In genomic region chr6:140890060-140890459, GRCm38 (mm10) we compare ENCODE assay signal across 21 mouse cellular contexts.
DNase-seq lines count a peak whose midpoint lies in the region; ATAC-seq and TF ChIP-seq lines count a peak whose summit lies in the region.
"Had no signal": no experiment of that assay in that cellular context is flagged by ENCODE, and none has a peak within 500 bp of the region (broad histone marks: within the 10 kb centered on the region; RNA-seq: fewer than 3 reads in every experiment).

No protein-coding gene starts in this region.

- no peak for TF ChIP-seq POLR2A in brain, embryonic 14.5 days (IDR thresholded peaks at IDR 0.05; ENCODE audit: borderline replicate concordance, extremely low read depth, insufficient read depth, insufficient read length, poor library complexity, severe bottlenecking)
- no peak for TF ChIP-seq POLR2A in myocyte (IDR thresholded peaks at IDR 0.05; ENCODE audit: insufficient read length, low read depth)

- no peaks in the 10 kb centered on the region for H3K27me3 ChIP-seq in hindbrain, postnatal 0 days (ENCODE audit: insufficient read depth, low read length)
- no peaks in the 10 kb centered on the region for H3K27me3 ChIP-seq in hindbrain, embryonic 13.5 days
- no peaks in the 10 kb centered on the region for H3K27me3 ChIP-seq in myocyte (ENCODE audit: control insufficient read depth, insufficient read depth, insufficient read length)
- H3K27me3 ChIP-seq: embryonic facial prominence, embryonic 13.5 days; forebrain, embryonic 12.5 days had no signal

- 0 out of 2 replicates have a peak, but pooled peaks cover 4% of the 10 kb centered on the region for H3K4me1 ChIP-seq in hindbrain, postnatal 0 days (ENCODE audit: insufficient read depth, low read length)
- peaks cover 4% of the 10 kb centered on the region; the same call in 1 of the 2 replicates for H3K4me1 ChIP-seq in hindbrain, embryonic 13.5 days (replicated peaks)
- H3K4me1 ChIP-seq: heart, embryonic 10.5 days had no signal

- H3K4me3 ChIP-seq in hindbrain, postnatal 0 days (ENCODE audit: low read length) = no peak overlapping the region
- no peak overlapping the region for H3K4me3 ChIP-seq in hindbrain, embryonic 13.5 days
- H3K4me3 ChIP-seq in myocyte = no peak overlapping the region
- H3K4me3 ChIP-seq: embryonic facial prominence, embryonic 13.5 days; forebrain, embryonic 12.5 days; heart, embryonic 10.5 days had no signal

- no peak overlapping the region for H3K9ac ChIP-seq in hindbrain, postnatal 0 days (replicated peaks; ENCODE audit: low read length)
- H3K9ac ChIP-seq in hindbrain, embryonic 13.5 days = no peak overlapping the region
- H3K9ac ChIP-seq: embryonic facial prominence, embryonic 13.5 days; forebrain, embryonic 12.5 days; forebrain, postnatal 0 days had no signal

- no peaks in the 10 kb centered on the region for H3K9me3 ChIP-seq in hindbrain, postnatal 0 days (ENCODE audit: low read length)
- H3K9me3 ChIP-seq in hindbrain, embryonic 13.5 days = no peaks in the 10 kb centered on the region
- H3K9me3 ChIP-seq: embryonic facial prominence, embryonic 13.5 days; forebrain, embryonic 12.5 days; heart, embryonic 10.5 days had no signal

- no peak overlapping the region for H3ac ChIP-seq in myocyte (ENCODE audit: control insufficient read depth, insufficient read length)

- H3K36me3 ChIP-seq in hindbrain, postnatal 0 days (ENCODE audit: insufficient read depth, low read length) = no peaks in the 10 kb centered on the region
- H3K36me3 ChIP-seq in hindbrain, embryonic 13.5 days = no peaks in the 10 kb centered on the region
- no peaks in the 10 kb centered on the region for H3K36me3 ChIP-seq in myocyte (ENCODE audit: control insufficient read depth, insufficient read depth)
- H3K36me3 ChIP-seq: embryonic facial prominence, embryonic 13.5 days; forebrain, embryonic 12.5 days; heart, embryonic 10.5 days had no signal

- TF ChIP-seq CTCF in hindbrain, postnatal 0 days (IDR thresholded peaks at IDR 0.05; ENCODE audit: low read depth) = no peak
- TF ChIP-seq CTCF in brain, embryonic 14.5 days (IDR thresholded peaks at IDR 0.05; ENCODE audit: borderline replicate concordance, extremely low read depth, insufficient read depth, insufficient read length) = no peak

- H3K27ac ChIP-seq in hindbrain, postnatal 0 days = no peak overlapping the region; the same call in 1 of the 2 replicates
- H3K27ac ChIP-seq in hindbrain, embryonic 13.5 days = no peak overlapping the region
- H3K27ac ChIP-seq: embryonic facial prominence, embryonic 13.5 days; forebrain, embryonic 12.5 days; heart, embryonic 10.5 days had no signal

- H3K79me2 ChIP-seq in myocyte (ENCODE audit: control insufficient read depth, insufficient read depth) = no peaks in the 10 kb centered on the region

- 54% methylated on average over 5 of the region's 5 CpGs for whole genome bisulfite sequencing in hindbrain, postnatal 0 days
- 73% methylated on average over 5 of the region's 5 CpGs for WGBS in hindbrain, embryonic 13.5 days

- H3K4me2 ChIP-seq in hindbrain, postnatal 0 days (ENCODE audit: low read depth, low read length) = no peak overlapping the region
- H3K4me2 ChIP-seq in hindbrain, embryonic 13.5 days = no peak overlapping the region
- no peak overlapping the region for H3K4me2 ChIP-seq in myocyte (ENCODE audit: low read depth)
- H3K4me2 ChIP-seq: embryonic facial prominence, embryonic 13.5 days; forebrain, embryonic 12.5 days had no signal

- peak; percentile 20; the same call in 1 of the 2 replicates for ATAC-seq in frontal cortex, adult (ENCODE audit: low TSS enrichment)
- ATAC-seq in hindbrain, postnatal 0 days = peak; percentile 40; the same call in 1 of the 2 replicates
- ATAC-seq in hindbrain, embryonic 13.5 days (ENCODE audit: low FRiP score) = no peak
- ATAC-seq: forebrain, postnatal 0 days; intestine, embryonic 16.5 days had no signal

- DNase-seq in frontal cortex, postnatal 36 days (ENCODE audit: low spot score in 2 of 2) = no peak
- DNase-seq in hindbrain, postnatal 0 days (ENCODE audit: low spot score) = peak; percentile 27
- peak; percentile 13 for DNase-seq in brain, embryonic 14.5 days (ENCODE audit: low read depth)
- no peak for DNase-seq in yolk sac, embryonic 10.5 days (ENCODE audit: low spot score)
- DNase-seq: adrenal gland, adult 2 months; adrenal gland, postnatal 25 days; cerebellum, adult 11 months; cerebellum, adult 8-10 months; cerebellum, postnatal 25 days; forebrain, postnatal 0 days; gastrocnemius, postnatal 36 days; heart, adult 18-20 months; heart, postnatal 14 days; kidney, adult 2 months had no signal

TF ChIP-seq in myocyte, 11 proteins besides CTCF, POLR2A, EP300 and RAD21:
- TF ChIP-seq USF1 (IDR thresholded peaks at IDR 0.05; ENCODE audit: low read depth) (no peak), MYOD1 (IDR thresholded peaks at IDR 0.05; ENCODE audit: control insufficient read depth in 1 of 3, insufficient read length in 2 of 3, low read depth in 2 of 3) (no peak), E2F4 (IDR thresholded peaks at IDR 0.05; ENCODE audit: insufficient read depth) (no peak), MYOG (IDR thresholded peaks at IDR 0.05; ENCODE audit: control insufficient read depth in 1 of 3, insufficient read depth in 1 of 3, insufficient read length in 2 of 3, low read depth in 2 of 3) (no peak), TCF3 (IDR thresholded peaks at IDR 0.05; ENCODE audit: insufficient read length, low read depth) (no peak), REST (IDR thresholded peaks at IDR 0.05; ENCODE audit: insufficient read depth, insufficient read length) (peak; percentile 55)
TF ChIP-seq in myocyte: peak in this region for 1.

Comparison
In these comparisons a context has a peak if more than half of its experiments do, and no peak if none do; other contexts are left out.
1. DNase-seq: peak in hindbrain, postnatal 0 days (single experiment) and brain, embryonic 14.5 days (single experiment); none in frontal cortex, postnatal 36 days (0 of 2) and yolk sac, embryonic 10.5 days (single experiment).